Mouse (Mus musculus): ENCODE data around the gene Olfr544. TPM values are rescaled to one million over a fixed set of nuclear protein-coding genes. Genes with fewer than 3 reads are reported as not detected.

Olfr544 gene
- polyA plus RNA-seq, 1 experiment, result not detected

- Histone ChIP-seq H3K27me3 (ENCODE audit: control insufficient read depth, insufficient read depth, insufficient read length) (no peaks in the 10 kb centered on the region), H3K4me2 (ENCODE audit: low read depth) (no peak overlapping the region), H3K79me2 (ENCODE audit: control insufficient read depth, insufficient read depth) (no peaks in the 10 kb centered on the region), H3K4me3 (no peak overlapping the region), H3K36me3 (ENCODE audit: control insufficient read depth, insufficient read depth) (no peaks in the 10 kb centered on the region), H3ac (ENCODE audit: control insufficient read depth, insufficient read length) (no peak overlapping the region)
- no peak for TF ChIP-seq USF1 (IDR thresholded peaks at IDR 0.05; ENCODE audit: low read depth)
Measured at GRCm38 (mm10) chr7:102476601-102477000, 11.5 kb downstream of the Olfr544 start.

- Histone ChIP-seq H3K27me3 (ENCODE audit: control insufficient read depth, insufficient read depth, insufficient read length) (no peaks in the 10 kb centered on the region), H3K79me2 (ENCODE audit: control insufficient read depth, insufficient read depth) (no peaks in the 10 kb centered on the region), H3K4me2 (ENCODE audit: low read depth) (no peak overlapping the region), H3K4me3 (no peak overlapping the region), H3ac (ENCODE audit: control insufficient read depth, insufficient read length) (no peak overlapping the region), H3K36me3 (ENCODE audit: control insufficient read depth, insufficient read depth) (peaks cover 14% of the 10 kb centered on the region)
- TF ChIP-seq POLR2A (IDR thresholded peaks at IDR 0.05; ENCODE audit: insufficient read length, low read depth), result no peak
- TF ChIP-seq MYOD1 (IDR thresholded peaks at IDR 0.05; ENCODE audit: control insufficient read depth in 1 of 3, insufficient read length in 2 of 3, low read depth in 2 of 3), result no peak
- no peak for TF ChIP-seq MAX (IDR thresholded peaks at IDR 0.05; ENCODE audit: low read depth)
- TF ChIP-seq REST (IDR thresholded peaks at IDR 0.05; ENCODE audit: insufficient read depth, insufficient read length), result no peak
- TF ChIP-seq USF1 (IDR thresholded peaks at IDR 0.05; ENCODE audit: low read depth), result no peak
- no peak for TF ChIP-seq TCF12 (IDR thresholded peaks at IDR 0.05; ENCODE audit: insufficient read depth, poor library complexity, severe bottlenecking)
Measured at GRCm38 (mm10) chr7:102472675-102473074, 15.4 kb downstream of the Olfr544 start.

- Histone ChIP-seq H3K79me2 (ENCODE audit: control insufficient read depth, insufficient read depth) (no peaks in the 10 kb centered on the region), H3K4me2 (ENCODE audit: low read depth) (no peak overlapping the region), H3K36me3 (ENCODE audit: control insufficient read depth, insufficient read depth) (peaks cover 43% of the 10 kb centered on the region), H3K27me3 (ENCODE audit: control insufficient read depth, insufficient read depth, insufficient read length) (no peaks in the 10 kb centered on the region), H3ac (ENCODE audit: control insufficient read depth, insufficient read length) (no peak overlapping the region), H3K4me3 (no peak overlapping the region)
- TF ChIP-seq USF1 (IDR thresholded peaks at IDR 0.05; ENCODE audit: low read depth) (no peak), MYOG (IDR thresholded peaks at IDR 0.05; ENCODE audit: control insufficient read depth in 1 of 3, insufficient read depth in 1 of 3, insufficient read length in 2 of 3, low read depth in 2 of 3) (no peak), TCF12 (IDR thresholded peaks at IDR 0.05; ENCODE audit: insufficient read depth, poor library complexity, severe bottlenecking) (no peak), POLR2A (IDR thresholded peaks at IDR 0.05; ENCODE audit: insufficient read length, low read depth) (no peak), CEBPB (IDR thresholded peaks at IDR 0.05; ENCODE audit: insufficient read depth, poor library complexity, severe bottlenecking) (no peak), POLR2AphosphoS2 (IDR thresholded peaks at IDR 0.05; ENCODE audit: insufficient read length, low read depth) (no peak), SRF (IDR thresholded peaks at IDR 0.05; ENCODE audit: control insufficient read depth, insufficient read length, low read depth) (no peak), MAX (IDR thresholded peaks at IDR 0.05; ENCODE audit: low read depth) (no peak), MYOD1 (IDR thresholded peaks at IDR 0.05; ENCODE audit: control insufficient read depth in 1 of 3, insufficient read length in 2 of 3, low read depth in 2 of 3) (no peak), TCF3 (IDR thresholded peaks at IDR 0.05; ENCODE audit: insufficient read length, low read depth) (no peak), REST (IDR thresholded peaks at IDR 0.05; ENCODE audit: insufficient read depth, insufficient read length) (no peak), E2F4 (IDR thresholded peaks at IDR 0.05; ENCODE audit: insufficient read depth) (no peak)
Measured at GRCm38 (mm10) chr7:102467566-102467965, 20.5 kb downstream of the Olfr544 start.

- peaks cover 47% of the 10 kb centered on the region for H3K36me3 ChIP-seq (ENCODE audit: control insufficient read depth, insufficient read depth)
- H3ac ChIP-seq (ENCODE audit: control insufficient read depth, insufficient read length), result no peak overlapping the region
- no peak overlapping the region for H3K4me2 ChIP-seq (ENCODE audit: low read depth)
- H3K27me3 ChIP-seq (ENCODE audit: control insufficient read depth, insufficient read depth, insufficient read length), result no peaks in the 10 kb centered on the region
- no peak overlapping the region for H3K4me3 ChIP-seq
- TF ChIP-seq MAX (IDR thresholded peaks at IDR 0.05; ENCODE audit: low read depth) (no peak), TCF3 (IDR thresholded peaks at IDR 0.05; ENCODE audit: insufficient read length, low read depth) (no peak), E2F4 (IDR thresholded peaks at IDR 0.05; ENCODE audit: insufficient read depth) (no peak), SRF (IDR thresholded peaks at IDR 0.05; ENCODE audit: control insufficient read depth, insufficient read length, low read depth) (no peak)
- H3K79me2 ChIP-seq (ENCODE audit: control insufficient read depth, insufficient read depth), result no peaks in the 10 kb centered on the region
Measured at GRCm38 (mm10) chr7:102458618-102459380, 29.3 kb downstream of the Olfr544 start.

- Histone ChIP-seq H3K36me3 (ENCODE audit: control insufficient read depth, insufficient read depth) (peaks cover 15% of the 10 kb centered on the region), H3K79me2 (ENCODE audit: control insufficient read depth, insufficient read depth) (peaks cover 30% of the 10 kb centered on the region), H3K4me2 (ENCODE audit: low read depth) (peak overlapping the region; percentile 6), H3ac (ENCODE audit: control insufficient read depth, insufficient read length) (no peak overlapping the region), H3K4me3 (no peak overlapping the region), H3K27me3 (ENCODE audit: control insufficient read depth, insufficient read depth, insufficient read length) (no peaks in the 10 kb centered on the region)
- TF ChIP-seq TCF3 (IDR thresholded peaks at IDR 0.05; ENCODE audit: insufficient read length, low read depth) (no peak), POLR2A (IDR thresholded peaks at IDR 0.05; ENCODE audit: insufficient read length, low read depth) (no peak), REST (IDR thresholded peaks at IDR 0.05; ENCODE audit: insufficient read depth, insufficient read length) (no peak), CEBPB (IDR thresholded peaks at IDR 0.05; ENCODE audit: insufficient read depth, poor library complexity, severe bottlenecking) (no peak), MYOD1 (IDR thresholded peaks at IDR 0.05; ENCODE audit: control insufficient read depth in 1 of 3, insufficient read length in 2 of 3, low read depth in 2 of 3) (peak in 1 of 3 experiments; percentile 34), TCF12 (IDR thresholded peaks at IDR 0.05; ENCODE audit: insufficient read depth, poor library complexity, severe bottlenecking) (no peak), MAX (IDR thresholded peaks at IDR 0.05; ENCODE audit: low read depth) (no peak), SRF (IDR thresholded peaks at IDR 0.05; ENCODE audit: control insufficient read depth, insufficient read length, low read depth) (no peak), MYOG (IDR thresholded peaks at IDR 0.05; ENCODE audit: control insufficient read depth in 1 of 3, insufficient read depth in 1 of 3, insufficient read length in 2 of 3, low read depth in 2 of 3) (peak in 1 of 3 experiments; percentile 27), POLR2AphosphoS2 (IDR thresholded peaks at IDR 0.05; ENCODE audit: insufficient read length, low read depth) (no peak), USF1 (IDR thresholded peaks at IDR 0.05; ENCODE audit: low read depth) (no peak), E2F4 (IDR thresholded peaks at IDR 0.05; ENCODE audit: insufficient read depth) (no peak)
Measured at GRCm38 (mm10) chr7:102446438-102446837, 41.7 kb downstream of the Olfr544 start.
